Mouse (Mus musculus) gastrocnemius, adult 8-10 months (tissue): ENCODE results near the gene Shkbp1. TPM values are rescaled to one million over a fixed set of nuclear protein-coding genes. Genes with fewer than 3 reads are reported as not detected.

Experiments
- DNase-seq, 2 experiments: peaks; one replicate each; pipeline ENCODE4 v3.0.0; 2022; ENCODE audit warnings: low spot score in 2 of 2
- total RNA-seq, 4 experiments: library from RNA; stranded (reverse); gene quantifications; 2 replicates each; pipeline ENCODE4 v1.2.4; 2022

Gene Shkbp1
- total RNA-seq, 4 experiments from 2014 or later = 1.8 to 3.9 (median 2.7) TPM

DNA sequence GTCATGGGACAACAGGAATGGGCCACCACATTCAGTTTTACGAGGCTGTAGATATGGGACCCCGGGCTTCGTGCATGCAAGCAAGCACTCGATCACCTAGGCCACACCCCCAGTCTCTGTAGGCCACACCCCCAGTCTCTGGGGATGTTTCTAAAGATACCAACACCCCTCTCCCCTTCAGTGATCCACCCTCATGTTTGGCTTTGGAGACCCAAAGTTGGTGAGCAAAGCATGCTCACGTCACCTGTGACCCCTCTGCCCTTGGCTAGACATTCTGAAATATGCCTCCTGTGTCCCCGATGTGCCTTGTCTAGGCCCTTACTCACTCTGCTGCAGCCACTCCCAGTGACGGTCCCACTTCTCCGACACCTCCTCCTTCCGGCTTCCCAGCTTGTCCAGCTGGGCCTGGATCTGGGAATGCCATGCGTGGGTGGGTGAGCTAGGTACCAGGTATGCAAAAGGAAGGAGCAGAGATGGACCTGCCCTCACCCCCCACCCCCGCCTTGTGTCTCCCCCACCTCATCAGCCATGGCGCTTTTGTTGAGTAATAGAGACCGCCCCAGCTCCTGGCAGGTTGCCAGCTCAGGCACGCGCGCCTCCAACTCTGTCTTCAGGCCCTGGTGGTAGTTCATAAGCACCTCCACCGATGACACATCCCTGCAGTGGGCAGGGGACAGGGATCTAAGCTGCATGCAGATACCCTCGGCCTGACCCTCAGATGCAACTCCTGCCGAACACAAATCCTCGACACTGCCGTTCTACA is 10.4 kb upstream of the Shkbp1 start:
- no peak for DNase-seq

DNA sequence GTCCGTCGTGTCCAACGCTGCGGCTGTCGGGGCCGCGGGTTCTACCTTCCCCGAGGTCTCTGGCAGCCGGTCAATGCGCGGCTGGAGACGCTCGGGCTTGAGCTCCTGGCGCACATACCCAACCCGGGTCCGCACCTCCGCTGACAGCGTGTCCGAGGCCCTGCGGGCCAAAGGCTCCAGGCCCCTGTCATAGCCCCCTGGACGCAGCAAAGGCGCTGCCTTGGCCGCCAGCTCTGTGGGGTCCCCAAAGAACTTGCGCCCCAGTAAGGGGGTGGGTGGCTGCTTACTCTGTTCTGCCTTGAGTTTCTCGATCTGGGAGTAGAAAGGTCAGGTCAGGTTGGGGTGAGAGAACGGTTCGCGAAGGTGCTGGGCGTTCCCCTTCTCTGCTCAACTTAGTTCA is 8.6 kb upstream of the Shkbp1 start:
- DNase-seq = no peak

DNA sequence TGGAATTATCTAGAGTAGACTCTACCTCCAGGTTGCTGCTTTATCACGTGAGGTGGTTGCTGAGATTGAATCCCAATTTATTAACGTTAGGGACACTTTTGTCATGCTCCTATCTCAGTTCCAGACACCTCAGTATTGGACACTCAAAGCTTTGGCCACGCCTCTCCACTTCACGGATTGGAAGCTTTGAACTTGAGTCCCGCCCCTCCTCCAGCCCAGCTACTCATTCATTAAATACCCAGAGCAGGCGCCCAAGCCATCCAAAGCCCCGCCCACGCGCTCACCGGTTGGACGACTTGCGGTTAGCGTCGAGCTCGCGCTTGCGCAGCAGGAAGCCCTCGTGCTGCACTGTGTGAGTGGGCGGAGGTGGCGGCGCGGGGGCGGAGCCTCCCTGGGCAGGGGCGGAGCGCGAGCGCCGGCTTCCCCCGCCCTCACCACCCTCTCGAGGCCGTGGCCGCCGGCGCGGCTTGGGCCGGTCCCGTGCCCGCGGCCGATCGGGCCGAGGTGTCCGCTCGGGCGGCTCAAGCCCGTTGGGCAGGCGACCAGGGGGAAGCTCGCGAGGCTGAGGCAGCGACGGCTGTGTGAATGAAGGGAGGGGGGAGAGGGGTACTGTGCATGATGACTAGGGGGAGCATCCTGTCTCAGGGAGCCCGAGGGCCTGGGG is 5.6 kb upstream of the Shkbp1 start:
- DNase-seq = peak; percentile 99 to 100

DNA sequence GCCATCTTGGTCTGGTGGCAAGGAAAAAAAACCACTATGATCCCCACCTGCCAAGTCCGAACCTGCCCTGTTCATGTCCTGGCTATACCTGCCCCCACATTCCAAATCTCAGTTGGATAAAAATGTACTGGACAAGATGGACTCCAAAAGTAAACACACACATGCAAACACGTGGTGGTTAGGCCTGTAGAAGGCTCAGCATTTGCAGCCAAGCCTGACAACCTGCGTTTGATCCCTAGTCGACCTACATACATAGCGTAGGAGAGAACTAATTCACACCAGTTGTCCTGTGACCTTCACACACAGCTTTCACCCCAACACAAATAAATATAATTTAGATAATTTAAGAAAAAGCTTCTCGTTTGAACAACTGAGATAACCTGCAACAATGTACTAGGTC is 4.9 kb upstream of the Shkbp1 start:
- no peak for DNase-seq

DNA sequence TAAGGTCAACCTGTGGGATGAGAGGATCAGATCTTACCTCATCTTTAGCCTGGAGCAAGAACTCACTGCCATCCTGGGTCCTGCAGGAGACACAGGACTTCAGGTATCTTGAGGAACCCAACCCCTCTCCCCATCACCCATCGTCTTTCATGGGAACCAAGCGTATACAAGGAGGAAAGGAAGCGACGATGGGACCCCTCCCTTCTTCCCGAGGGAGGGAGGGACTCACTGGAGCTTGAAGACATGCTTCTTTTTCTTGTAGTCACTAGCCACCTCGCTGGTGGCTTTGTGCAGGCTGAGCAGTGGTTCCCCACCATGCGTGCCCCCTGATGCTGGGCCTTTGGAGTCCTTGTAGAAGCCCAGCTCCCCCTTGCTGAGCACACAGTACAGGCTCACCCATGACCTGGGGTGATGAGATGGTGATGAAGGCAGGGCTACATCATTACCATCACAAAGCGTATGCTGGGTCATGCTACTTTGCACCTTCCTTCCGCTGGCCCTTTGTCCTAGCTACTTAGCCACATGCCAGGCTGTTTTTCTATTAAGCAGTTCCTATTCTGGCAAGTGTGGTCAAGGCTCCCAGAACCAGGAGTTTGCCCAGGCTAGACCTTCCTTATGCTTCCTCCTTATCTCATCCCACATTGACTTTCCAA is 4.0 kb upstream of the Shkbp1 start:
- DNase-seq = no peak

DNA sequence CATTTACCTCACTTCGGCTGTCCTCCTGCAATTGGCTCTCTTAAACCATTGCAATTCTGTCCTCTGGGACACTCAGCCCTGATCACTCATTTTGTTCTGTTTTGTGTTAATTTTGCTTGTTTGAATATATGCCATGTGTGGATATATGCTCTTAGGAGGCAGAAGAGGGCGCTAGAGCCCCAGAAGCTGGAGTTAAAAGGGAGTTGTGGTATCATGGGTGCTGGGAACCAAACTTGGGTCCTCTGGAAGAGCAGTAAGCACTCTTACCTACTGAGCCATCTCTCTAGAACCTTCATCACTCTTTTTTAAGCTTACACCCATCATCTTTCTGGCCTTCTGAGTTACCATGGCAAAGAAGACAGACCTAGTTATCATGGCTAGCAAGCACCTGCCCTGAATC is 3.3 kb upstream of the Shkbp1 start:
- DNase-seq = no peak

DNA sequence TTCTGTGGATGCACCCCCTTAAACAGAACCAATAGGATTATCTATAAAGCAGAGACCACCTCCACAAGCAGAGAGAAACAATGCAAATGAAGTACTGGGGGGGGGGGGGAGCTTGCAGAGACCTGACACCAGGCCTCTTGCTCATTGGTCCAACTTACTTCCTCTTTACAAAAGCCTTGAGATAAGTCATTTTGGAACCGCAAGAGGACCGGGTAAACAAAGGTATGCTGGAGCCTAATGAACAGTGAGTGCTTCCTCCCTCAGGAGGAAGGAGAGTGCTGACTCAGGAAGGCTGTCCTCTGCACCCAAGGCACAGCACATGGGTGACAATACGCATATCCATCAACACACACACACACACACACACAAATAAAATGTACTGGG is 1.8 kb upstream of the Shkbp1 start:
- DNase-seq = no peak

DNA sequence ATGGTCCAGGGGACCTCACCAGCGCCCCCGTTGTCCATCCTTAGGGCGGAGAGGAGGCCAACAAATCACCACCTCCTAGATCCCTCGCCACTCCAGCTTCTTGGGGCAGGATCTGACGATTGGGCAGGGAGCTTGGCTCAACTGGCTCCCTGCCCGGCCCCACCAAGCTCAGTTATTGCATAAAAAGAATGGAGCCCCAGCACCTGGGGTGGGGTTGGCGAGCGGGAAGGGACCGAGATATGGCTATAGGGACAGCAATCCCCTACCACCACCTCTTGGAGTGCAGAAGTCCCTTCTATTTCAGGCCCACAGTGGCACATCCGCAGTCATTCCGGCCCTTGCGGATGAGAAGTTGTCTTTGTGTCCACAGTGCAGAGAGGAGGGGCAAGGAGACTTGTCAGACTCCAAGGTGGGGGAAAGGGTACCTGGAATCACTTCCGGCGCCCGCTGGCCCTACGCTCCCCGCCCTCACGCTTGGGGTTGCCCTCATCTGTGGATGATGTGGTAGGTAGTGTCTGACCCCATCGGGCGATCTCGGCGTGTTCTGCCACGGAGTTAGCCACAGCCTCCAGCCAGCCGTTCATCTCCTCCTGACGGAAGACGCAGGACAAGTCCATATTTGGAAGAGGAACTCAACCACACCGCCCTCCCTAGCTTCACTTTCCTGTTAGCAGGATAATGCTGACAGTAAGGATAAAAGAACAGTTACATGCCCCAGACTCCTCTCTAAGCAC is 1.2 kb upstream of the Shkbp1 start, which contains the start of gene Gm20479:
Gm20479 (minus strand) TSS at position 559 of the 734 bp plus-strand sequence.
- DNase-seq = no peak

DNA sequence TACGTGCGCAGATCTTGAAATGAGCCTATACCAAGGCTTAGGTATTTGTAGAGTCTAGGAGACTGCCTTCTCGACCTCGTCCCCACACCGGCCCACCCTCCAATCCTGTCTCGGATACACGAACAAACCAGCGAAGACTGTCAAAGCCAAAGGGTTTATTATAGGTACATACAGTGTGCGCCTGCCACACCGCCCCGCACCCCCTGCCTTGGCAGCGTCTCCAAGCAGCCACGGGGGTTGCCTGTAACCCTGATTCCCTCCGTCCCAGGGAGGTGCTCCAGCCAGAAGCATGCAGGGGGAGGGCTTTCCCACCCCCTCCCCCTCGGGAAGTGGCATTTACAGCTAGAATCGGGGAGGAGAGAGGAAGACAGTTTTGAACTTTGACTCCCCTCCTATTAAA is 429 bp upstream of the Shkbp1 start:
- no peak for DNase-seq

DNA sequence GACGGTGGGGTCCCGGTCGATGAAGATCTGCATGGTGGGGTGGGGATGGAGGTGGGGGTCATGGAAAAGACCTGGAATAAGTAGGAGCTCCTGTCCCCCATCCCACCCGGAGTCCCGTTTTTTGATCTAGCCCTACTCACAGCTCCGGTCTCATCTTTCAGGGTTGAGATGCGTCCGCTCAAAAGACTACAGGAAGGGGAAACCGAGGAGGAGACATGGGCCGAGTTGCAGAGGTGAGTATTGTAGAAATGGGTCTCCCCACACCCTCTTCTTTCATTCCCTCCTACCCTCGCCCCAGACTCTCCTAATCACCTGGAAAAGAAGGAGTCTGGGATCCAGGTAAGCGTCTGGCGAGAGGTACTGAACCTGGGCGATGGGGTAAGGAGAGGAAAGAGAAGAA is 558 bp downstream of the Shkbp1 start:
- no peak for DNase-seq

DNA sequence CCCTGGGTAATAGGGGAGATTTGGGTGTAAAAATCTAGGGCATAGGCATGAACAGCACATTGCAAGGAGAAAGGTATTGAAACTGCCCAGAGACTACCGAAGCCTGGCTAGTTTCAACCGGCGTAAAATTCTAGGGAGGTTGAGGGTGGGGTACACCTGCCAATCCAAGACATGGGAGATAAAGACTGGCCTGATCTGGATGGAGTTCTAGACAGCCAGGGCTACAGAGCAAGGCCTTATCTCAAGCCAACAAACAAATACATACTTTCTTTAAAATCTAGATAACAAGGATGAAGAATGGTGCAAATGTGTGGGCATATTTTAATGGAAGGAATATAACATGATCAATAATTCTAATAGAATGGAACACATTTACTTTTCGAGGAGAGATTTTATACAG is 1.0 kb downstream of the Shkbp1 start:
- DNase-seq = no peak

DNA sequence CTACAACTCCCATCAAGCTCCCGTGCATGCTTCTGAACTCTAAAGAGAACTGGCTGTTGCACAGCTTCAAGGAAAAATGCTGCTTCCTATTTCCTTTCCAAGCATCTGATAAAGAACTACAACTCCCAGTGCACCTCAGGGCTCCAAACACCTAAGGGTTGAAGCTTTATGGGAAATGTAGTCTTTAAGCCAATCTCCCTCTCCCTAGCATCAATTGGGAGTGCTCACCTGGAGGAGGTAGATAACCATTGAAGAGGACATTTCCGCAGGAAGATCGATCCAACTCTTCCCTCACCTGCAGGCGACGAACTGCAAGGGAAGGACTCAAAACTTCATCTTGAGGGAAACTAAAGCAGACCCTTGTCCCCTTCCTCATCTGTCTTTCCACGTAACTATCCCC is 1.7 kb downstream of the Shkbp1 start:
- no peak for DNase-seq

DNA sequence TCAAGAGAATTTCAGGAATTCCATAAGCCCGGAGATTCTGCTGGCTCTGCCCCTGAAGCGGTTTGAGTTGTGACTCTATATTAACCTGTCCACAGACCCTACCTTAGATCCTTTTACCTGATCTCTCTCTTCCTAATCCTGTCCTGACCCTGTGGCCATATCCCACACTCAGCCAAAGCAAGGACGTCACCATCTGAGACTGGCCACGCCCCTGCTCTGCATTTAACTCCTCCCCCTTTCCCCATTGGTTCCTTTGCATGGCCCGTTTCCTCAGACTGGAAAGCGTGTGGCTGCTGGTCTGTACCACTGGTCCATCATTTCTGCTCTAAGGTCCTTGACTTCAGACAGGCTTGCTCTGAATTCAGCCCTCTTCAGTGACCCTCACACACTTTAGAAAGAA is 10.4 kb downstream of the Shkbp1 start:
- no peak for DNase-seq

DNA sequence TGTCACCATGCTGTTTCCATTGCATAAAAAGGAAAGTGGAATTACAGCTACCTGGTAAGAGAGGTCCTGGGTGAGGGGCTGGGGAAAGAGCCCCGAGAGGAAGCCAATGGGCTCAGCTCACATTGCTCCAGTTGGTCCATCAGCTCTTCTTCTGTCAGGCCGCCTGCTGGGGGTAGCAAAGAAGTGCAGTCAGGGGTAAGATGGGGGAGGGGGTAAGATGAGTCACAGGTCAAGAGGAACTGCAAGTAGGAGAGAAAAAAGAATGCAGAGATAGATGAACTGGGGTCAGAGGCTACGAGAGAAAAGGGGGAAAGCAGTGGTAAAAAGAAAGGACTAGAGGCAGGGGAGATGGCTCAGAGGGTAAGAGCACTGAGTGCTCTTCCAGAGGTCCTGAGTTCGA is 13.2 kb downstream of the Shkbp1 start:
- DNase-seq = no peak

DNA sequence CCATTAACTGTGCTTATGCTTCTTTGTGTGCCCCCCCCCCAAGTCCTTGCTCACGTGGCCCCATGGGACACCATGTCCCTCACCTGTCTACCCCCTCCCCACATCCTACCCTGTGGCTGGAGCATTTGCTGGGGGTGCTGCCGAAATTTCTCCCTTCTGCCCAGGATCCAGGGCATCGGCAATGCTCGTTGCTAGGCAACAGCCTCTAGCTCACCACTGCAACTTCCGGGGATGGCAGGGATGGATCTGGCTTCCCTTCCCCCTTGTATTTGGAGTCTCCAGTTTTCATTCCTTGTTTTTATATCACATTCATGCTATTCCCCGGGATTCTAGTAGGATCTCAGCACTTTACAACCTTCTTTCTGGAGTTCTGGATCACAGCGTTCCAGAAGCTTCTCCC is 16.3 kb downstream of the Shkbp1 start:
- DNase-seq = no peak

DNA sequence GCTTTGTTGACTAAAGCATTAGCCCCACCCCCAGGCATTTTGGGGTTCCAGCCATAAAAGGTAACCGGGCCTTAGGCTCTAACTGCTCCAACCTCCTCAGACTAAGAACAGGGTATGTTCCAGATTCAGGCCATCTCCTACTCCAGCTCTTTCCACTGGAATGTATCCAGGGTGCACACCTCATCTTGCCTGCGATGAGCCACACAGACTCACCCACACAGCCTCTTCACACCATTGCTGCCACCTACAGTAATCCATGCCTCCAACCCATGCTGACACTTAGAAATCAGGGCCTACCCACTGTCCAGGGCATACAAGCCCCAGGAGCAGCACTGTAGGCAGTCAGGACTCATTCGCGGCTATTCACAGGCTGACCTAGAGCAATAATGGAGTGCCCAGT is 16.7 kb downstream of the Shkbp1 start:
- no peak for DNase-seq

DNA sequence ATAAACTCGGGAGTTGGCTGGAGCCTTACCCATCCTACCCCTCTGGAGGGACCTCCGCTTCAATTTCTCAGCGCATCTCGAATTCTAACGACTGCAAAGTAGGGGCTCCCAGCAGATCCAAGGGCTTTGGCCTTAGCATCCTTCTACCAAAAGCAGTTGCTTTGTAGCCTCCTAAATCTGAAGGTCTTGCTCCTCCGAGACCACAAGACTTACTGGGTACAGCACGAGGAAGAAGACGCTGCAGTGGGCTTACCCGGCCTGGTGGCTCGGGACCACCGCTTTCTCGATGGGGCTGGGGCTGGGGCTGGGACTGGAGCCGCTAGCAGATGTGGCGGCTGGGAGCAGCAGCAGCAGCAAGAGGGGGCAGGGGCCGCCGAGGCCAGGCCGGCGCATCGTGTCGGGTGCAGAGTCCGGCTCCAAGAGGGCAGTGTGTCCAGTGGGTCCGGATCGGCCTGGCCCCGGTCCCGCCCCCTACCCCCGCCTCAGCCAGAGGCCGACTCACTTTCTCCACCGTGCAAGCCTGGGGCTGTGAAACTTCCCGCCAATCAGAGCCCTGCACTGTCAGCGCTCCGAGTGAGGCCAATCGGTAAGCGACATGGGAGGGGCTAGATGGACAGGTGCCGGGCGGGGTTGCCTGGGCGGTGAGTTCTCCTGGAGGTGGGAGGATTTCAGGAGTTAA is 18.5 kb downstream of the Shkbp1 start, which contains the start of gene Ltbp4:
Ltbp4 (minus strand) TSS at position 518 of the 679 bp plus-strand sequence.
- no peak for DNase-seq

DNA sequence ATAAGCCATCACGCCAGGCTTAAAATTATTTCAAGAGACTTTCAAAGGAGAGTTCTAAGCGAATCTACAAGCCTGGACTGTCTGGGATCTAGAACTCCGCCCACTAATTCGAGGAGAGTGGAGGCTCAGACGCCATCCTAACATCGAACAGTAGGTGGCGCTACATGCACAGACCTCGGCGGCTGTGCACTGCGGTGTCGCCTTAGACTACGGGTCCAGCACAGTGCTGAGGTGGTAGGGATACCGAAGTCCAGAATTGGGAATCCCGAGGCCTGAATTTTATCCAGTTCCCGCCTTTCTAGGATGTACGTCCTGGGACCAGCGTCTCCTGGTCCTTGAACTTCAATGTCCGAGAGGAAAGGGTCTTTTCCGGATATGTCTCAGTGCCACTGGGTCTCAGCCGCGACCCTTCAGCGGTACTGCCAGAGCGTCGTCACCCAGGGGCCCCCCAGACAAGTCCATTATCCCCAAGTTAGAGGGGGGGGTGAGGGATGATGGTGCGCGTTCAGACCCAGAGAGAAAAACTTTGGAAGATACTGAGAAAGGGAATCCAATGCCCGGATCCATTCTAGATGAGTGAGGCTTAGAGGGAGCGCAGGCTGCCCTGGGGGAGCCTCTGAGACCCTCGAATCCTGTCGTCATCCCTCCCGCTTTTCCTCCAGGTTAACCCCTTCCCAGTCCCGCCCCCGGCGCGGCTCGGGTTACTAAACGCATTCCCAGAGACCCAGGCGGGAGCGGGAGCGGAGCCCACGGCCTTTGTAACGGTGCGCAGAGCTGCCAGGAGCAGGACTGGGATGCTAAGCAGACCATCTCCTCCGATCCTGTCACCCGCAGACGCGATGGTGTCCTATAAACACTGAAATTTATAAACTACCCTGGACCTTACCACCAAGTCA is 19.6 kb downstream of the Shkbp1 start:
- DNase-seq = peak; percentile 79 to 83

DNA sequence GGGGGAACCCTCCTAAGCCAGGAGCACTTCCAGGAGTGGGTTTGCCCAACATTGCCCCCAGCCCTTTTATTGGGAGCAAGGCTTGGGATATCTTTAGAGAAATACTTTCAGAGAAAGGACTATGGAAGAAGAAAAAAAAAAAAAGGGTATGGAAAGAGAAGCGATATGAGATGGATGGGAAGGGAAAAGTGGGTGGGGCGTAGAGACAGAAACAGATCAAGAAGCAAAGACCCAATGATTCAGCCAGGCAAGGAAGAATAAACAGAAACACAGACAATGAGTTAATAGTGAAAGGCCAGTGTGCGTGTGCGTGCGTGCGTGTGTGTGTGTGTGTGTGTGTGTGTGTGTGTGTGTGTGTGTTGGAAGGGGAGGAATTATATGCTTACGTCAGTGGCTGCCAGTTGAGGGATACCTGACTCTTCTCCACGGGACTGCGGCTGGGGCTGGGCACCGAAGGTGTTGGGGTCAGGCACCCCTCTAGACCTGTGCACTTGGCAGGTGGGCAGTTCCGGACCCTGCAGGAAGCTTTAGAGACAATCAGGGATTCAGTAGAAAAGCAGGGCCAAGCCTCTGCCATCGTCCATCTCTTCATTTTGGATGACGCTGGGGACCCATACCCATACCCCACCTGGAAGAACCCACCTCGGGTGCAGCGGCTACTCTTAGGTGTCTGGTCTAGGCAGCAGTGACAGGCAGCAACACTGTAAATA is 20.7 kb downstream of the Shkbp1 start:
- no peak for DNase-seq
